In the genomic region with DNA sequence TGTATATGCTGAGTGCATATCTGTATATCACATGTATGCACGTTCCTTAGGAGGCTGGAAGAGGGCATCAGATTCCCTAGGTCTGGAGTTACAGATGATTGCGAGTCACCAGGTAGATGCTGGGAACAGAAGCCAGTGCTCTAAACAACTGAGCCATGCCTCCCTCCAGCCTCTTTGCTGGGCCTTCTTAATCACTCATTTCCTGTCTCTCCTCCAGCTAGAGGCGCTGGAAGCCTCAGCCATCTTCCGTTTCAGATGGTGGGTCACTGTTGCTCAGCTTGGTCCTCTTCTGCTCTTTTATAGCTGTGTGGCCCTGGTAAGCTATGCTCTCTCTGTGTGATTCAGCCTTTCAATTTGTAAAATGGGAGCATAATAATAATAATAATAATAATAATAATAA, we compare ENCODE assay signal across 14 mouse cellular contexts.
"Had no signal": no experiment of that assay in that cellular context is flagged by ENCODE, and none has a peak within 500 bp of the region (broad histone marks: within the 10 kb centered on the region; RNA-seq: fewer than 3 reads in every experiment).

No protein-coding gene starts in this region.

- DNase-seq: kidney, adult 8-10 months; kidney, postnatal 36 days; left cerebral cortex, postnatal 4 days; lung, adult 18-20 months; lung, postnatal 36 days; midbrain, embryonic 14.5 days; right cerebral cortex, postnatal 14 days had no signal

- H3K36me3 ChIP-seq: limb, embryonic 13.5 days; midbrain, embryonic 10.5 days; neural tube, embryonic 13.5 days had no signal

- H3K27ac ChIP-seq: kidney, postnatal 0 days; layer of hippocampus, adult 2 months; limb, embryonic 13.5 days; liver, embryonic 14.5 days; neural tube, embryonic 13.5 days had no signal

- H3K4me3 ChIP-seq: myocyte had no signal

- H3K27me3 ChIP-seq: limb, embryonic 13.5 days had no signal
